Mouse (Mus musculus) intestine, embryonic 16.5 days (tissue): ENCODE results near the gene Ntm. TPM values are rescaled to one million over a fixed set of nuclear protein-coding genes. Genes with fewer than 3 reads are reported as not detected.

Experiments
- ATAC-seq: fragments of 200-750 bp; cut with Nextera tagmentation; 2 replicates; pipeline ENCODE4 v1.8.0; 2017; ENCODE audit warnings: moderate TSS enrichment, moderate library complexity
- H3K27ac ChIP-seq: fragments of 300-500 bp; sonication (generic); 2 replicates; pipeline ENCODE4 v1.5.1; 2014; ENCODE audit warnings: mild to moderate bottlenecking, low read length
- H3K27me3 ChIP-seq: fragments of 300-500 bp; sonication (generic); replicated peaks from 2 replicates; pipeline ENCODE4 v1.6.1; 2014; ENCODE audit warnings: low read length, control low read depth, mixed read lengths; ENCODE audit not compliant: control insufficient read depth, insufficient read depth
- H3K36me3 ChIP-seq: fragments of 300-500 bp; sonication (generic); 2 replicates; pipeline ENCODE4 v1.6.1; 2014; ENCODE audit warnings: low read length, control low read depth; ENCODE audit not compliant: control insufficient read depth, insufficient read depth
- H3K4me1 ChIP-seq: fragments of 300-500 bp; sonication (generic); 2 replicates; pipeline ENCODE4 v1.6.1; 2014; ENCODE audit warnings: low read length, control low read depth, mixed read lengths; ENCODE audit not compliant: control insufficient read depth, insufficient read depth
- H3K4me2 ChIP-seq: fragments of 300-500 bp; sonication (generic); 2 replicates; pipeline ENCODE4 v1.6.1; 2014; ENCODE audit warnings: low read depth, low read length, control low read depth
- H3K4me3 ChIP-seq: fragments of 300-500 bp; sonication (generic); 2 replicates; pipeline ENCODE4 v1.5.1; 2014; ENCODE audit warnings: mild to moderate bottlenecking, low read length
- H3K9ac ChIP-seq: fragments of 300-500 bp; sonication (generic); 2 replicates; pipeline ENCODE4 v1.6.1; 2014; ENCODE audit warnings: low read depth, low read length
- H3K9me3 ChIP-seq: fragments of 300-500 bp; sonication (generic); 2 replicates; pipeline ENCODE4 v1.6.1; 2016; ENCODE audit warnings: low read length, control low read depth; ENCODE audit not compliant: control insufficient read depth
- WGBS: fragments of 180-500 bp; shearing (Covaris S2); extraction: QIAGEN DNeasy Blood & Tissue Kit; methylation state at CpG from one replicate; pipeline ENCODE4 v1.1.7; 2014; 5-methylcytosine and 5-hydroxymethylcytosine counted together
- polyA plus RNA-seq: library from polyadenylated mRNA; unstranded; fragments of >200 nt; fragmentation: Nextera tagmentation; extraction: Ambion mirVana; gene quantifications from 2 replicates; pipeline ENCODE4 v1.2.1, GENCODE M21; 2015

Ntm gene
- polyA plus RNA-seq, 1 experiment from 2014 or later: 5.5 TPM

DNA sequence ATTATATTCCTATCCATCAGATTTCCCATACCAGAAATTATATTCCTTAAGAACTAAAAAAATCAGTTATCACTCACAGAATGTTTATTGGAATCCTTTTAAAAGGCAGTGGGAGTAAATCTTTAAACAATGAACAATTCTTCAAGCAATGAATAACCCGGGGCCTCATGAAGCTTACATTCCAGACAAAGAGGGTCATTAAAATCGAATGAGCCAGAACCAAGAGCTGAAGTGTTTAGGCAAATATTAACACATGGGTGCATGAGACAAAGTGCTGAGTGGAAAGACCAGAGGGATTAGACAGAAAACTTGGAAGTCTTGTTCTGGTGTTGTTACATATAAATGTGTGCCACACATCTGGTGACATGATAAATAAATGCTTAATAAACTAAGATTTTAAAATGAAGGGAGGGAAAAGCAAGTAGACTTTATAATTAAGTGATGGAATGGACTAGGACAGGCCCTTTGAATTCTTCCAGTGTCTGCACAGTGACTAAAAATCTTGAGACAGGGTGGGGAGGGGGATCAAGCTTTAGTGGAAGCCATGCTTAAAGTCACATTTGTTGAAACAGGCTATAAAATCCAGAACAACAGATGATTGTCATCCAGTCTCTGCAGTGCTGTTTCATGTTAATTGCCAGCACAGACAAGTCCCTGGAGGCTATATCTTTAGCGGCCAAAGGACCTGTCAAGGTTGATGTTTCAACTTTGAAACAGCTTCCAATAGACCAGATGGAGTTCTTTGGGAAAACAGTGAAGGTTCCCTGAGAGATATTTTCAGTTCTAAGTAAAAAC is 630.4 kb downstream of the Ntm start:
- Histone ChIP-seq H3K27ac (no peak overlapping the region), H3K27me3 (no peaks in the 10 kb centered on the region), H3K9me3 (no peaks in the 10 kb centered on the region), H3K4me1 (peaks cover 3% of the 10 kb centered on the region; the same call in 1 of the 2 replicates), H3K4me3 (no peak overlapping the region), H3K4me2 (no peak overlapping the region), H3K36me3 (no peaks in the 10 kb centered on the region), H3K9ac (no peak overlapping the region)
- WGBS: 18% methylated on average over 3 of the region's 3 CpGs
- peak; percentile 40; the same call in 1 of the 2 replicates for ATAC-seq

DNA sequence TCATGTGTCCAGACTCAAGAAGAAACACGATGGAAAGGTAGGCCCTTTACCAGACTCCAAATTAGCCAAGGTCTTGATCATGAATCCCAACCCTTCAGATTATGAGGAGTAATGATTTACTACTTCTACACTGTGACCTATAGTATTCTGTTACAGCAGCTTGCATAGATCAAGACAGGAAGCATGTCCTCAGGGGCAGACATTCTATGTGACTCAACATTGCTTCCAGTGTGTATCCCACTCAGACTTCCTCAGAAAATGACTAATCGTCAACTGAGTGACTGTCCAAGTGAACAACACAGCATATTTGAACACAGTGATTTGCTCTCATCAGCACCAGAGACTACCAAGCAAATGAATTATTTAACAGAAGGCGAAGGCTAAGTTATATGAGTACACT is 632.5 kb downstream of the Ntm start:
- Histone ChIP-seq H3K4me3 (no peak overlapping the region), H3K27me3 (no peaks in the 10 kb centered on the region), H3K4me2 (no peak overlapping the region), H3K9me3 (no peaks in the 10 kb centered on the region), H3K9ac (no peak overlapping the region), H3K36me3 (no peaks in the 10 kb centered on the region), H3K4me1 (peaks cover 3% of the 10 kb centered on the region; the same call in 1 of the 2 replicates), H3K27ac (no peak overlapping the region)
- 86% methylated on average over 3 of the region's 3 CpGs for WGBS
- no peak for ATAC-seq

DNA sequence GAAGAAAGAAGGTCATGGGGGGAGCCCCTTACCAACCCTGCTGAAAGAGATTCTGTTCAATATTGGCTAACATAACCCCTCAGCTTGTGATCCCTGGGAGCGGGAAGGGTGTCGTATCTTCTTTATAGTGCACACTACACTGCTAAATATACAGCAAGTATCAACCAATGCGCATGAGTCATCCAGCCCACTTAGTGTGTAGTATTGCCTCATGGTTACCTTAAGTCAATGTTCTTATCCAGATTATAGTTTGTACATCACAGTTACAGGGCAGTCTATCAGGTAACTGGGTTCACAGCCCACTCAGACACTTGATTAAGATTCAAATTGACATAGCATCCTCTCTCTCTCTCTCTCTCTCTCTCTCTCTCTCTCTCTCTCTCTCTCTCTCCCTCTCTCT is 636.7 kb downstream of the Ntm start:
- no peak overlapping the region for H3K27ac ChIP-seq
- H3K4me3 ChIP-seq: no peak overlapping the region
- H3K4me2 ChIP-seq: no peak overlapping the region
- no peaks in the 10 kb centered on the region for H3K27me3 ChIP-seq
- no peaks in the 10 kb centered on the region for H3K9me3 ChIP-seq
- no peak overlapping the region for H3K9ac ChIP-seq
- no peaks in the 10 kb centered on the region for H3K36me3 ChIP-seq
- no peak for ATAC-seq
- WGBS: 80% methylated on average over 3 of the region's 3 CpGs
- H3K4me1 ChIP-seq: no peaks in the 10 kb centered on the region

DNA sequence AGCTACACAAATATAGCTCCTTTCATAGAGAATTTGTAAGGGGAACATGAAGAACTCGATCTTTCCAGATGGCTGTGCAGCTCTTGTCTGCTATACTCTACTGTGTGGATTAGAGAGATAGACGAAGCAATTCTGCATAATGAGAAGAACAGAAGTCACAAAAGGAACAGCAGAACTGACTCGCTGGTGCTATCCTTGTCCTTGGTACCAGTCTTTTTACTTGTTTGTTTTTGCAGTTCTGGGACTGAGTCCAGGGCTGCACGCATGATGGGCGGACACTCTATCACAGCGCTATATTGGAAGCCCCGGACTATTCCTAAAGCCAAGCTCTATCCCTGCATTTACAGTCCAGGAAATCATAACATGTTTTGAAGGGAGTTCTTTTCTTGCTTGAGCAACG is 637.8 kb downstream of the Ntm start:
- Histone ChIP-seq H3K27me3 (no peaks in the 10 kb centered on the region), H3K27ac (no peak overlapping the region), H3K4me1 (no peaks in the 10 kb centered on the region), H3K36me3 (no peaks in the 10 kb centered on the region), H3K4me2 (no peak overlapping the region), H3K9me3 (no peaks in the 10 kb centered on the region), H3K4me3 (no peak overlapping the region), H3K9ac (no peak overlapping the region)
- no peak for ATAC-seq
- 81% methylated on average over 8 of the region's 8 CpGs for WGBS

DNA sequence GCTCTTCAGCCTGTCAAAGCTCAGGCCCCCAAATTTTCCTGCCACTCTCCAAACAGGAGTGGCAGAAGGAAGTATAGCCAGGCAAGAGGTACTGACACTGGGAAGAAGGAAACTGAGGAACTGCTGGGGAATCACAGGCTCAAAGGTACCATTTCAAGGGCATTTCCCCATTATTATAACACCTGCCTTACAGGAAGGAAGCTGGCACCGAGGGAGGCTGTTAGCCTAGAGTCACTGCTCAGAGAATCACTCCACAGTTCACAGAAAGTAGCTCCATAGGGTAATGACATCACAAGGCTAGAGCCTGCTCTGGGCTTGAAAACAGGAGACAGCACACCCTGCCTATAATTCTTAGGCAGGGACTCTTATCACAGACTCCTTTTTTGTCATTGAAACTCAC is 643.7 kb downstream of the Ntm start:
- Histone ChIP-seq H3K9me3 (no peaks in the 10 kb centered on the region), H3K4me1 (peaks cover 10% of the 10 kb centered on the region), H3K4me3 (no peak overlapping the region), H3K4me2 (no peak overlapping the region), H3K9ac (no peak overlapping the region), H3K27ac (peak overlapping the region; percentile 64), H3K27me3 (no peaks in the 10 kb centered on the region), H3K36me3 (no peaks in the 10 kb centered on the region)
- 17% methylated on average over 1 of the region's 1 CpGs for WGBS
- peak; percentile 78 for ATAC-seq

DNA sequence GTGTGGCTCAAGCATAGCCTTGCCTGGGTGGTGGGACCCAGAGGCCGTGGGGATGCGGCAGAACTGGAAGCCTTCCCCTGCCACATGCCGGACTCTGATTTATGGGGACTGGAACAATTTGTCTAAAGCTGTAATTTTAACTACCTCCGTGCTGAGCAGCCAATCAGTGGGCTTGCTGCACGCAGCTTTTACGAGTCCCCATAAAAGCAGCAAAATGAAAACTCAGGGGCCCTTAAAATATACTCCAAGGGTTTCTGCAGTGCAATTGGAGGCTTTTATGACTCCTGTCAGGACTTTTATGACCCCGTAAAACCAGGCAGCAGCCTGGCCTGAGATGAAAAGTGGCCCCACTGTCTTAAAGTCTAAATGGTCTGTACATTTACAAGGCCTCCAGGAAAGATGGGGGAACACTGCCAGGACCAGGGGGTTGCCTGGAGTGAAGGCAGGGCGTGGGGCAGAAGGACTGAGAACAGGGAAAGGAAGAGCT is 644.2 kb downstream of the Ntm start:
- H3K36me3 ChIP-seq: no peaks in the 10 kb centered on the region
- no peak overlapping the region for H3K4me2 ChIP-seq
- H3K4me3 ChIP-seq: no peak overlapping the region
- H3K9ac ChIP-seq: no peak overlapping the region
- no peaks in the 10 kb centered on the region for H3K27me3 ChIP-seq
- peak; percentile 94 for ATAC-seq
- H3K9me3 ChIP-seq: no peaks in the 10 kb centered on the region
- 15% methylated on average over 8 of the region's 8 CpGs for WGBS
- H3K27ac ChIP-seq: peak overlapping the region; percentile 64
- H3K4me1 ChIP-seq: peaks cover 10% of the 10 kb centered on the region

DNA sequence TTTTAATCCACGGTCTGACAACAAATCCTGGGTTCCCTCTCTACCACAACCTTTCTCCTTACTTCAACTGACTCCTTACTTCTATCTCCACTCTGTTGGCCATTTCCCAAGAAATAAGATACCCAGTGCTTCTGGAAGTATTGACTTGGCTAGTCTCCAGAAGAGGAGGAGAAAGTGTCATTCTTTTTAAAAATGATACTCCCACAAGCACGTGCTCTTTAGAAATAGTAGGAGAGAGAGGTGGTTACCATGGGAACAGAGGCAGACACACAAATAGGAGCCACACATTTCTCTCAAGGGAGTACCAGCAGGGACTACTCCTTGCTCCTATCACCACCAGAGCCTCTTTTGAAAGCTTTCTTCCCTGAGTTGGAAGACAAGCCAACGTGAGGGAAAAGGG is 645.3 kb downstream of the Ntm start:
- Histone ChIP-seq H3K4me2 (no peak overlapping the region), H3K27me3 (no peaks in the 10 kb centered on the region), H3K4me3 (no peak overlapping the region), H3K36me3 (no peaks in the 10 kb centered on the region), H3K9me3 (no peaks in the 10 kb centered on the region), H3K4me1 (peaks cover 10% of the 10 kb centered on the region), H3K27ac (no peak overlapping the region), H3K9ac (no peak overlapping the region)
- WGBS: 17% methylated on average over 3 of the region's 3 CpGs
- ATAC-seq: no peak

DNA sequence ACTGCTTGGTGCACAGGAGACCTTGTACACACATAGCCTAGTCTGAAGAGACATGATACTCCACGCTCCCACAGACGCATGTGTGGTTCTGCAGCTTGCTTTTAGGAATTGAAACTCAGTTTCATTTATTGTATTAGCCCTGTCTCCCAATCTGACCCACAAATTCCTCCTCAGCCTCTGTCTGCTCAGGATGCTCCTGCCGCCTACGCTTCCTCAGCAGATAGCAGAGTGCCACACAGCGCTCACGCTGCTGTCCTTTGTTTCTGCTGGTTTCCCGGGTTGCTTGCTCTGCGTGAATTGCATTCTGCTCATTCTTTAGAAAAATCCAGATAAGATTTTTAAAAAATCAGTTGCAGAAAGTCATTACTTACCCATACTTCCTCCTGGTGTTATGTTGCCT is 647.1 kb downstream of the Ntm start:
- Histone ChIP-seq H3K27me3 (no peaks in the 10 kb centered on the region), H3K9ac (no peak overlapping the region), H3K4me1 (peaks cover 10% of the 10 kb centered on the region), H3K4me3 (no peak overlapping the region), H3K9me3 (no peaks in the 10 kb centered on the region), H3K36me3 (no peaks in the 10 kb centered on the region), H3K27ac (no peak overlapping the region), H3K4me2 (no peak overlapping the region)
- ATAC-seq: no peak
- 59% methylated on average over 8 of the region's 8 CpGs for WGBS

DNA sequence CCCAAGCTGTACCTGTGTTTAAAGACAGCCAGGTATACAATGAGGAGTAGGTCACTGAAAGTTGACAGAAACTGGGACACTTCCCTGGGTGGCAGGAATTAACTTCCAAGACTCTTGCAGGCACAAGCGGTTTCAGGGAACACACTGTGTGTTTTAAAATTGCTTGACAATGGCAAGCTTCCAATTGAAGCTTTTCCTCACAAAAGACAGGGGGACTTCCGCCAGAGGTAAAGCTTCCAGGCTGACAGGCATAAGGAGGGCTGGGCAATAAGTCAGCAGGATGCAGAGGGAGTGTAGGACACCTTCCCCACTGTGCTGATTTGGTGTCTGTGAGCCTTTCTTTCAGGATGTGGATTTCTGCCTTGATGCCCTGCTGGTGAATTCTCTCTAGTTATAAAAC is 656.0 kb downstream of the Ntm start:
- WGBS: 24% methylated on average over 2 of the region's 2 CpGs
- Histone ChIP-seq H3K27ac (no peak overlapping the region), H3K4me1 (no peaks in the 10 kb centered on the region), H3K9ac (no peak overlapping the region), H3K4me2 (no peak overlapping the region), H3K27me3 (no peaks in the 10 kb centered on the region), H3K4me3 (no peak overlapping the region), H3K9me3 (no peaks in the 10 kb centered on the region), H3K36me3 (no peaks in the 10 kb centered on the region)
- ATAC-seq: no peak

DNA sequence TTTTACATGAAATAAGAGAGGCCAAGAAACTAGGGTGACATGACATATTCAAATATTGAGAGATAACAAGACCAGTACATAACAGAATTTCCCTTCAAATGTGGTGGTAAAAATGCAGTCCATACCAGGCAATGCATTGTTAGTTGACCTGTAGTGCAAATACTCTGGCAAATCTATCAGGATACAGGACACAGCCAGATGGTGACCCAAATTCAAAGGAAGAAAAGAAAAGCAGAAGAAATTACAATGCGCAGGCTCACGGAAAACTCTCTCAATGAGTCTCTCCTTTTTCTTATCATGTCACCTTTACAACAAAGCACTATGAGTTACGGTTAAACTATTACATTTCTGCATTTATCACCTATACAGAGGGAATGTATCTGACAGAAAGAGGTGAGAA is 664.6 kb downstream of the Ntm start:
- no peaks in the 10 kb centered on the region for H3K27me3 ChIP-seq
- H3K9ac ChIP-seq: no peak overlapping the region
- H3K4me1 ChIP-seq: no peaks in the 10 kb centered on the region
- H3K4me3 ChIP-seq: no peak overlapping the region
- WGBS: 83% methylated on average over 3 of the region's 3 CpGs
- H3K4me2 ChIP-seq: no peak overlapping the region
- ATAC-seq: no peak
- no peak overlapping the region for H3K27ac ChIP-seq
- no peaks in the 10 kb centered on the region for H3K36me3 ChIP-seq
- no peaks in the 10 kb centered on the region for H3K9me3 ChIP-seq
